Mouse (Mus musculus): ENCODE measurements around the gene Ring1. TPM values are rescaled to one million over a fixed set of nuclear protein-coding genes. Genes with fewer than 3 reads are reported as not detected.
"Not testable (repeated sequence)": the region's sequence is repeated elsewhere in the genome, so short reads cannot be mapped to it uniquely, and the experiment has no call there.

Gene Ring1
- polyA plus RNA-seq, 1 experiment from 2014 or later, result 20.9 TPM

- DNase-seq (ENCODE audit: low spot score), result no peak
Observed at GRCm38 (mm10) chr17:34029150-34029889, 4.8 kb upstream of the Ring1 start.

GRCm38 (mm10) chr17:34028501-34029149 is 4.1 kb upstream of the Ring1 start:
- DNase-seq (ENCODE audit: low spot score), result no peak

GRCm38 (mm10) chr17:34027656-34028223 is 3.3 kb upstream of the Ring1 start, which contains the start of gene H2-Ke6:
TSS of gene H2-Ke6 (minus strand) at chr17:34028060.
- peak; percentile 92 for DNase-seq (ENCODE audit: low spot score)

GRCm38 (mm10) chr17:34026917-34027655 is 2.6 kb upstream of the Ring1 start:
- DNase-seq (ENCODE audit: low spot score), result peak; percentile 69

- DNase-seq (ENCODE audit: low spot score), result peak; percentile 44
Observed at GRCm38 (mm10) chr17:34026221-34026620, 1.7 kb upstream of the Ring1 start.

- no peak for DNase-seq (ENCODE audit: low spot score)
Observed at GRCm38 (mm10) chr17:34025756-34026151, 1.3 kb upstream of the Ring1 start.

GRCm38 (mm10) chr17:34024861-34025755 is 628 bp upstream of the Ring1 start:
- DNase-seq (ENCODE audit: low spot score), result peak; percentile 57

- DNase-seq (ENCODE audit: low spot score), result no peak
Observed at GRCm38 (mm10) chr17:34023678-34024077, 802 bp downstream of the Ring1 start.

- no peak for DNase-seq (ENCODE audit: low spot score)
Observed at GRCm38 (mm10) chr17:34022987-34023386, 1.5 kb downstream of the Ring1 start.

- DNase-seq (ENCODE audit: low spot score), result no peak
Observed at GRCm38 (mm10) chr17:34022414-34022783, 2.1 kb downstream of the Ring1 start.

GRCm38 (mm10) chr17:34021539-34022413 is 2.7 kb downstream of the Ring1 start:
- DNase-seq (ENCODE audit: low spot score), result no peak

GRCm38 (mm10) chr17:34013436-34013835 is 11.0 kb downstream of the Ring1 start:
- DNase-seq (ENCODE audit: low spot score), result no peak

- DNase-seq (ENCODE audit: low spot score), result no peak
Observed at GRCm38 (mm10) chr17:34010156-34010555, 14.3 kb downstream of the Ring1 start.

- DNase-seq (ENCODE audit: low spot score), result no peak
Observed at GRCm38 (mm10) chr17:34006570-34006969, 17.9 kb downstream of the Ring1 start.

GRCm38 (mm10) chr17:34003426-34003825 is 21.1 kb downstream of the Ring1 start:
- DNase-seq (ENCODE audit: low spot score), result peak; percentile 67

GRCm38 (mm10) chr17:34000796-34001195 is 23.7 kb downstream of the Ring1 start:
- not testable (repeated sequence) for DNase-seq (ENCODE audit: low spot score)

- peak; percentile 72 for DNase-seq (ENCODE audit: low spot score)
Observed at GRCm38 (mm10) chr17:34000150-34000537, 24.3 kb downstream of the Ring1 start, which contains the start of gene H2-K1. TSS of gene H2-K1 (minus strand) at chr17:34000347.

GRCm38 (mm10) chr17:33999341-34000149 is 24.9 kb downstream of the Ring1 start:
- DNase-seq (ENCODE audit: low spot score), result peak; percentile 28

- not testable (repeated sequence) for DNase-seq (ENCODE audit: low spot score)
Observed at GRCm38 (mm10) chr17:33998697-33999096, 25.8 kb downstream of the Ring1 start.
